Mouse (Mus musculus): ENCODE results near the gene Kat6b.
A peak's percentile ranks its signal among the peaks of the same experiment; 100 is the strongest.

Kat6b gene

GRCm38 (mm10) chr14:21563584-21564118 is 82.4 kb downstream of the Kat6b start:
- no peak for DNase-seq

GRCm38 (mm10) chr14:21565541-21566353 is 84.5 kb downstream of the Kat6b start:
- DNase-seq = no peak

- DNase-seq = no peak
These were observed 86.2 kb downstream of the Kat6b start for GRCm38 (mm10) chr14:21567293-21567984.

GRCm38 (mm10) chr14:21568821-21569220 is 87.6 kb downstream of the Kat6b start:
- DNase-seq = no peak

GRCm38 (mm10) chr14:21574686-21575309 is 93.6 kb downstream of the Kat6b start:
- DNase-seq = no peak

- DNase-seq = no peak
These were observed 95.6 kb downstream of the Kat6b start for GRCm38 (mm10) chr14:21576867-21577266.

GRCm38 (mm10) chr14:21581198-21581597 is 100.0 kb downstream of the Kat6b start:
- peak in 1 of 2 experiments; percentile 50 for DNase-seq

- DNase-seq = no peak
These were observed 101.1 kb downstream of the Kat6b start for GRCm38 (mm10) chr14:21582301-21582700.

GRCm38 (mm10) chr14:21583051-21583450 is 101.8 kb downstream of the Kat6b start:
- no peak for DNase-seq

- DNase-seq = no peak
These were observed 102.6 kb downstream of the Kat6b start for GRCm38 (mm10) chr14:21583868-21584267.

- DNase-seq = no peak
These were observed 103.4 kb downstream of the Kat6b start for GRCm38 (mm10) chr14:21584468-21585135.

- DNase-seq = no peak
These were observed 104.4 kb downstream of the Kat6b start for GRCm38 (mm10) chr14:21585491-21586251.

GRCm38 (mm10) chr14:21586481-21587118 is 105.4 kb downstream of the Kat6b start:
- DNase-seq = no peak

GRCm38 (mm10) chr14:21587931-21588330 is 106.7 kb downstream of the Kat6b start:
- no peak for DNase-seq

GRCm38 (mm10) chr14:21589620-21590019 is 108.4 kb downstream of the Kat6b start:
- no peak for DNase-seq

GRCm38 (mm10) chr14:21590205-21590604 is 109.0 kb downstream of the Kat6b start:
- no peak for DNase-seq

- DNase-seq = no peak
These were observed 110.9 kb downstream of the Kat6b start for GRCm38 (mm10) chr14:21592152-21592551.

- DNase-seq = no peak
These were observed 111.9 kb downstream of the Kat6b start for GRCm38 (mm10) chr14:21592985-21593750.

- no peak for DNase-seq
These were observed 118.4 kb downstream of the Kat6b start for GRCm38 (mm10) chr14:21599446-21600173.

GRCm38 (mm10) chr14:21600174-21600566 is 118.9 kb downstream of the Kat6b start:
- DNase-seq = no peak

Measured in lung, postnatal 4 days (tissue).